Mouse (Mus musculus): ENCODE results near the gene Rcc2. TPM values are rescaled to one million over a fixed set of nuclear protein-coding genes. Genes with fewer than 3 reads are reported as not detected.

Gene Rcc2
- polyA plus RNA-seq, 1 experiment from 2014 or later = 38.5 TPM

GRCm38 (mm10) chr4:140688826-140689425 lies 11.4 kb upstream of the Rcc2 start:
- no peak for ATAC-seq (ENCODE audit: insufficient number of reproducible peaks, low FRiP score)
- Histone ChIP-seq H3K4me2 (no peak overlapping the region), H3K9ac (no peak overlapping the region), H3K4me1 (replicated peaks) (peaks cover 17% of the 10 kb centered on the region), H3K36me3 (no peaks in the 10 kb centered on the region), H3K4me3 (no peak overlapping the region), H3K27ac (ENCODE audit: poor library complexity, severe bottlenecking) (no peak overlapping the region), H3K27me3 (replicated peaks) (0 out of 2 replicates have a peak, but pooled peaks cover 11% of the 10 kb centered on the region), H3K9me3 (replicated peaks) (no peaks in the 10 kb centered on the region)
- WGBS = 76% methylated on average over 5 of the region's 5 CpGs

- peak; percentile 51; the same call in 1 of the 2 replicates for ATAC-seq (ENCODE audit: insufficient number of reproducible peaks, low FRiP score)
- H3K27ac ChIP-seq (ENCODE audit: poor library complexity, severe bottlenecking) = no peak overlapping the region
- no peaks in the 10 kb centered on the region for H3K36me3 ChIP-seq
- no peak overlapping the region for H3K4me2 ChIP-seq
- H3K4me3 ChIP-seq = no peak overlapping the region
- H3K9ac ChIP-seq = no peak overlapping the region
- WGBS = 65% methylated on average over 16 of the region's 16 CpGs
- H3K9me3 ChIP-seq (replicated peaks) = no peaks in the 10 kb centered on the region
- peaks cover 6% of the 10 kb centered on the region; the same call in 1 of the 2 replicates for H3K4me1 ChIP-seq (replicated peaks)
- 0 out of 2 replicates have a peak, but pooled peaks cover 8% of the 10 kb centered on the region for H3K27me3 ChIP-seq (replicated peaks)
Measured at GRCm38 (mm10) chr4:140689873-140690655, 10.3 kb upstream of the Rcc2 start.

GRCm38 (mm10) chr4:140691481-140691880 lies 8.9 kb upstream of the Rcc2 start:
- no peak for ATAC-seq (ENCODE audit: insufficient number of reproducible peaks, low FRiP score)
- WGBS = 70% methylated on average over 7 of the region's 7 CpGs
- Histone ChIP-seq H3K9me3 (replicated peaks) (no peaks in the 10 kb centered on the region), H3K9ac (no peak overlapping the region), H3K36me3 (no peaks in the 10 kb centered on the region), H3K4me2 (no peak overlapping the region), H3K4me3 (no peak overlapping the region), H3K27ac (ENCODE audit: poor library complexity, severe bottlenecking) (no peak overlapping the region), H3K4me1 (replicated peaks) (0 out of 2 replicates have a peak, but pooled peaks cover 3% of the 10 kb centered on the region), H3K27me3 (replicated peaks) (0 out of 2 replicates have a peak, but pooled peaks cover 3% of the 10 kb centered on the region)

- WGBS = 41% methylated on average over 4 of the region's 4 CpGs
- H3K36me3 ChIP-seq = no peaks in the 10 kb centered on the region
- H3K9me3 ChIP-seq (replicated peaks) = no peaks in the 10 kb centered on the region
- 0 out of 2 replicates have a peak, but pooled peaks have one; percentile 17 for ATAC-seq (ENCODE audit: insufficient number of reproducible peaks, low FRiP score)
- 0 out of 2 replicates have a peak, but pooled peaks cover 3% of the 10 kb centered on the region for H3K4me1 ChIP-seq (replicated peaks)
- peaks cover 7% of the 10 kb centered on the region; the same call in 1 of the 2 replicates for H3K27me3 ChIP-seq (replicated peaks)
- H3K9ac ChIP-seq = no peak overlapping the region
- H3K27ac ChIP-seq (ENCODE audit: poor library complexity, severe bottlenecking) = no peak overlapping the region
- H3K4me2 ChIP-seq = no peak overlapping the region
- H3K4me3 ChIP-seq = no peak overlapping the region
Measured at GRCm38 (mm10) chr4:140693513-140693912, 6.8 kb upstream of the Rcc2 start.

GRCm38 (mm10) chr4:140694551-140695060 lies 5.7 kb upstream of the Rcc2 start:
- Histone ChIP-seq H3K27ac (ENCODE audit: poor library complexity, severe bottlenecking) (no peak overlapping the region), H3K9ac (no peak overlapping the region), H3K4me3 (no peak overlapping the region), H3K4me1 (replicated peaks) (peaks cover 7% of the 10 kb centered on the region; the same call in 1 of the 2 replicates), H3K9me3 (replicated peaks) (no peaks in the 10 kb centered on the region), H3K36me3 (no peaks in the 10 kb centered on the region), H3K27me3 (replicated peaks) (peaks cover 15% of the 10 kb centered on the region), H3K4me2 (no peak overlapping the region)
- 59% methylated on average over 1 of the region's 1 CpGs for WGBS
- ATAC-seq (ENCODE audit: insufficient number of reproducible peaks, low FRiP score) = no peak

- 77% methylated on average over 7 of the region's 7 CpGs for WGBS
- H3K9me3 ChIP-seq (replicated peaks) = no peaks in the 10 kb centered on the region
- H3K4me1 ChIP-seq (replicated peaks) = peaks cover 11% of the 10 kb centered on the region; the same call in 1 of the 2 replicates
- ATAC-seq (ENCODE audit: insufficient number of reproducible peaks, low FRiP score) = no peak
- no peak overlapping the region for H3K4me2 ChIP-seq
- no peaks in the 10 kb centered on the region for H3K36me3 ChIP-seq
- no peak overlapping the region for H3K27ac ChIP-seq (ENCODE audit: poor library complexity, severe bottlenecking)
- no peak overlapping the region for H3K9ac ChIP-seq
- H3K4me3 ChIP-seq = no peak overlapping the region
- peaks cover 15% of the 10 kb centered on the region for H3K27me3 ChIP-seq (replicated peaks)
Measured at GRCm38 (mm10) chr4:140695146-140695545, 5.2 kb upstream of the Rcc2 start.

- 63% methylated on average over 14 of the region's 14 CpGs for WGBS
- Histone ChIP-seq H3K4me1 (replicated peaks) (peaks cover 16% of the 10 kb centered on the region; the same call in 1 of the 2 replicates), H3K9ac (no peak overlapping the region), H3K4me2 (no peak overlapping the region), H3K36me3 (no peaks in the 10 kb centered on the region), H3K4me3 (no peak overlapping the region), H3K27me3 (replicated peaks) (peaks cover 15% of the 10 kb centered on the region), H3K9me3 (replicated peaks) (no peaks in the 10 kb centered on the region), H3K27ac (ENCODE audit: poor library complexity, severe bottlenecking) (no peak overlapping the region)
- no peak for ATAC-seq (ENCODE audit: insufficient number of reproducible peaks, low FRiP score)
Measured at GRCm38 (mm10) chr4:140695675-140696585, 4.4 kb upstream of the Rcc2 start.

GRCm38 (mm10) chr4:140699441-140700127 lies 757 bp upstream of the Rcc2 start:
- Histone ChIP-seq H3K27ac (ENCODE audit: poor library complexity, severe bottlenecking) (no peak overlapping the region), H3K4me1 (replicated peaks) (peaks cover 29% of the 10 kb centered on the region), H3K4me2 (peak overlapping the region; percentile 82), H3K27me3 (replicated peaks) (peaks cover 12% of the 10 kb centered on the region), H3K9ac (peak overlapping the region; percentile 94; the same call in 1 of the 2 replicates), H3K9me3 (replicated peaks) (no peaks in the 10 kb centered on the region), H3K4me3 (peak overlapping the region; percentile 80), H3K36me3 (no peaks in the 10 kb centered on the region)
- ATAC-seq (ENCODE audit: insufficient number of reproducible peaks, low FRiP score) = peak; percentile 8; the same call in 1 of the 2 replicates
- 7% methylated on average over 29 of the region's 29 CpGs for WGBS

- WGBS = under 1% methylated on average over 61 of the region's 61 CpGs
- Histone ChIP-seq H3K4me2 (peak overlapping the region; percentile 82), H3K4me1 (replicated peaks) (peaks cover 40% of the 10 kb centered on the region), H3K27me3 (replicated peaks) (peaks cover 12% of the 10 kb centered on the region), H3K4me3 (peak overlapping the region; percentile 80), H3K9ac (peak overlapping the region; percentile 94), H3K9me3 (replicated peaks) (no peaks in the 10 kb centered on the region), H3K36me3 (peaks cover 7% of the 10 kb centered on the region), H3K27ac (ENCODE audit: poor library complexity, severe bottlenecking) (peak overlapping the region; percentile 95)
- peak; percentile 75 for ATAC-seq (ENCODE audit: insufficient number of reproducible peaks, low FRiP score)
Measured at GRCm38 (mm10) chr4:140701049-140701715, 841 bp downstream of the Rcc2 start.

Data from heart, embryonic 12.5 days (tissue).